Mouse (Mus musculus): ENCODE data around the gene Stra8. TPM values are rescaled to one million over a fixed set of nuclear protein-coding genes. Genes with fewer than 3 reads are reported as not detected.

Stra8 gene
- total and polyA plus RNA-seq, 2 experiments from 2014 or later = not detected

DNA sequence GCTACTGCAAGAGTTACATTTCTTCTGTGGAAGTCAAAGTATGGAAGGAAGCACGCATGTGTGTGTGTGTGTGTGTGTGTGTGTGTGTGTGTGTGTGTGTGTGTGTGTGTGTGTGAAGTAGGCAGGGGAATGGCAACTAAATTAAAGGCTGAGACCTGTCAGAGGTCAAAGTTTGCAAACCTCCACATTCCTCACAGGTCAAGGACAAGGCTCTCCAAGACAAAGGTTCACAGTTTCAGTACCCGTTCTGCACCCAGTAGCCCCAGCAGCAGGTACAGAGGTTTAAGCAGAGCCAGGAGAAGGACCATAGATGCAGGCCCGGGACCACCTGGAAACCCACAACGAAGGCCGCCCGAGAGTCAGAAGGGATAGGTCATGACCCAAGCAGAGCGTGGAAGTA lies 817 bp upstream of the Stra8 start:
- Histone ChIP-seq H3K27ac (ENCODE audit: low read depth) (no peak overlapping the region), H3K9ac (replicated peaks; ENCODE audit: low read depth, low read length) (no peak overlapping the region), H3K4me3 (ENCODE audit: low read depth, low read length) (no peak overlapping the region), H3K9me3 (replicated peaks; ENCODE audit: control insufficient read depth, low read length) (no peaks in the 10 kb centered on the region), H3K27me3 (ENCODE audit: control insufficient read depth, insufficient read depth, low read length) (no peaks in the 10 kb centered on the region), H3K4me2 (ENCODE audit: low read depth, low read length) (no peak overlapping the region), H3K36me3 (replicated peaks; ENCODE audit: control insufficient read depth, insufficient read depth, low read length) (no peaks in the 10 kb centered on the region), H3K4me1 (ENCODE audit: control insufficient read depth, insufficient read depth) (no peaks in the 10 kb centered on the region)
- TF ChIP-seq EP300 (IDR thresholded peaks at IDR 0.05; ENCODE audit: low read depth) (no peak), CTCF (IDR thresholded peaks at IDR 0.05; ENCODE audit: low read depth) (no peak)
- DNase-seq (ENCODE audit: low spot score) = no peak
- ATAC-seq (ENCODE audit: insufficient read depth, low read depth) = no peak
- WGBS = 90% methylated on average over 7 of the region's 7 CpGs

DNA sequence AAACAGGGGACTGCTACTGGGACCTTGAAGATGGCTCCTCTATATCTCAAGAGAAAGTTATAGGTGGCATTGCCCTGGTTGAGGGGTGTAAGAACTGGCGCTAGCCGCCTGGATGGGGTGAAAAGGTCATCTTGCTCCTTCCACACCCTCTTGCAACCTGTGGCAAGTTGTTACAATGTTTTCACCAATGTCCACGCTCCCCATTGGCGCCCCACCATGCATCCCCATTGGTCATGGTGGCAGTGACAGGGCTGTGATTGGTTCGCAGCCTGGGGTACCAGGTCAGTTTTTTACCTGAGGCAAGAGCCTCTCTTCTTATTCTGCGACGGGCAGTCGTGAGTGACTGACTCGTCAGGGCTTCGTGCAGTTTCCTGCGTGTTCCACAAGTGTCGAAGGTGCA lies 668 bp downstream of the Stra8 start:
- Histone ChIP-seq H3K4me2 (ENCODE audit: low read depth, low read length) (no peak overlapping the region), H3K4me3 (ENCODE audit: low read depth, low read length) (no peak overlapping the region), H3K36me3 (replicated peaks; ENCODE audit: control insufficient read depth, insufficient read depth, low read length) (no peaks in the 10 kb centered on the region), H3K9me3 (replicated peaks; ENCODE audit: control insufficient read depth, low read length) (no peaks in the 10 kb centered on the region), H3K4me1 (ENCODE audit: control insufficient read depth, insufficient read depth) (no peaks in the 10 kb centered on the region), H3K27me3 (ENCODE audit: control insufficient read depth, insufficient read depth, low read length) (no peaks in the 10 kb centered on the region), H3K9ac (replicated peaks; ENCODE audit: low read depth, low read length) (no peak overlapping the region), H3K27ac (ENCODE audit: low read depth) (no peak overlapping the region)
- 90% methylated on average over 12 of the region's 12 CpGs for WGBS
- ATAC-seq (ENCODE audit: insufficient read depth, low read depth) (no peak), DNase-seq (ENCODE audit: low spot score) (no peak)
- TF ChIP-seq CTCF (IDR thresholded peaks at IDR 0.05; ENCODE audit: low read depth) = no peak
- no peak for TF ChIP-seq EP300 (IDR thresholded peaks at IDR 0.05; ENCODE audit: low read depth)

DNA sequence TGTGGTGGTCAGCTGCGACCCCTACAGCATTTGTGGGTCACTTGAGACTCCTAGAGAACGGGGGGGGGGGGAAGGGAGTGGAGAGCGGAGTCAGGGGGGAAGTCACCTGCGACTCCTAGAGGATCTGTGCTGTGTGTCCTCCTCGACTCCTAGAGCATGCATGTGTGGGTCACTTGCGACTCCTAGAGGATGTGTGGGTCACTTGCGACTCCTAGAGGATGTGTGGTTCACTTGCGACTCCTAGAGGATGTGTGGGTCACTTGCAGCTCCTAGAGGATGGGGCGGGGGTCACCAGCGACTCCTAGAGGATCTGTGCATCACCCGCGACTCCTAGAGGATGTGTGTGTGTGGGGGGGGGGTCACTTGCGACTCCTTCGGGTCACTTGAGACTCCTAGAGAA lies 2.0 kb downstream of the Stra8 start:
- no peaks in the 10 kb centered on the region for H3K36me3 ChIP-seq (replicated peaks; ENCODE audit: control insufficient read depth, insufficient read depth, low read length)
- no peak overlapping the region for H3K4me3 ChIP-seq (ENCODE audit: low read depth, low read length)
- WGBS = 41% methylated on average over 13 of the region's 14 CpGs
- DNase-seq (ENCODE audit: low spot score) (peak; percentile 79), ATAC-seq (ENCODE audit: insufficient read depth, low read depth) (peak; percentile 85)
- H3K9ac ChIP-seq (replicated peaks; ENCODE audit: low read depth, low read length) = no peak overlapping the region
- TF ChIP-seq EP300 (IDR thresholded peaks at IDR 0.05; ENCODE audit: low read depth) = no peak
- peak; percentile 99 for TF ChIP-seq CTCF (IDR thresholded peaks at IDR 0.05; ENCODE audit: low read depth)
- H3K27me3 ChIP-seq (ENCODE audit: control insufficient read depth, insufficient read depth, low read length) = no peaks in the 10 kb centered on the region
- no peaks in the 10 kb centered on the region for H3K9me3 ChIP-seq (replicated peaks; ENCODE audit: control insufficient read depth, low read length)
- no peaks in the 10 kb centered on the region for H3K4me1 ChIP-seq (ENCODE audit: control insufficient read depth, insufficient read depth)
- no peak overlapping the region for H3K4me2 ChIP-seq (ENCODE audit: low read depth, low read length)
- H3K27ac ChIP-seq (ENCODE audit: low read depth) = no peak overlapping the region

DNA sequence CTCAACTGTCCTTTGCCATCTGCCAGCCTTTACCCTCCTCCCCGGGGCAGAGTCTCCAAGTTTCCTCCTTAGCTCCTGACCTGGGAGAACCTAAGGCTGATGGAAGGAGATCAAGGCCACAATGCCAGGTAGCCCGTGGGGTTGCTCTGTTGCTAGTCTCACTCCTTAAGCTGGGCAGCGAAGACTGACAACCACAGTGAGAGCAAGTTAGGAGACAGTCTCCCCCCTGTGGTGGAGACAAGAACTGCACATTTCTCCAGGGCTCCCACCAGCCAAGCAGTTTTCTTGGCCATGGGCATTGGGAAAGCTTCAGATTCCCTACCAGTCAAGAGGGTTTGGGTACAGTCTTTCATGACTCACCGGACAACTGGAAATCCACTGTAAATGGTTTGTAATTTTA lies 7.2 kb downstream of the Stra8 start:
- TF ChIP-seq CTCF (IDR thresholded peaks at IDR 0.05; ENCODE audit: low read depth) (peak; percentile 78), EP300 (IDR thresholded peaks at IDR 0.05; ENCODE audit: low read depth) (no peak)
- Histone ChIP-seq H3K27me3 (ENCODE audit: control insufficient read depth, insufficient read depth, low read length) (no peaks in the 10 kb centered on the region), H3K4me3 (ENCODE audit: low read depth, low read length) (no peak overlapping the region), H3K36me3 (replicated peaks; ENCODE audit: control insufficient read depth, insufficient read depth, low read length) (no peaks in the 10 kb centered on the region), H3K9me3 (replicated peaks; ENCODE audit: control insufficient read depth, low read length) (no peaks in the 10 kb centered on the region), H3K27ac (ENCODE audit: low read depth) (no peak overlapping the region), H3K4me1 (ENCODE audit: control insufficient read depth, insufficient read depth) (no peaks in the 10 kb centered on the region), H3K9ac (replicated peaks; ENCODE audit: low read depth, low read length) (no peak overlapping the region), H3K4me2 (ENCODE audit: low read depth, low read length) (no peak overlapping the region)
- 38% methylated on average over 4 of the region's 4 CpGs for WGBS
- DNase-seq (ENCODE audit: low spot score) = peak; percentile 41
- ATAC-seq (ENCODE audit: insufficient read depth, low read depth) = 0 out of 2 replicates have a peak, but pooled peaks have one; percentile 48

DNA sequence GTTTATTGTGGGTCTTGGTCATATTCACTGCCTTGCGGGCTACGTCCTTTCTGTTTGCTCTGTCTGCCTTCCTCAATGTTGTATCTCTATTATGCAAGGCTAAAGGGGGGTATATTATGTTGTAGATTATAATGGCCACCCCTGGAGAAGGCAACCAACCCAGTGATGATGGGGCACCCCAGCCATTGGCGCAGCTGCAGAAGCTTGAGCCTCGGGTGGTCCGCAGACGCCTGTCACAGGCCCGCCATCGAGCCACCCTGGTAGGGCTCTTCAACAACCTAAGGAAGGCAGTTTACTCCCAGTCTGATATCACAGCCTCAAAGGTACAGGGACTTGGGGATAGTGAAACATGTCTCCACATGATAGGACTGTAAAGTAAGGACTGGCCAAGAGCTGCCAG lies 7.6 kb downstream of the Stra8 start:
- Histone ChIP-seq H3K4me1 (ENCODE audit: control insufficient read depth, insufficient read depth) (no peaks in the 10 kb centered on the region), H3K36me3 (replicated peaks; ENCODE audit: control insufficient read depth, insufficient read depth, low read length) (no peaks in the 10 kb centered on the region), H3K9ac (replicated peaks; ENCODE audit: low read depth, low read length) (no peak overlapping the region), H3K27me3 (ENCODE audit: control insufficient read depth, insufficient read depth, low read length) (no peaks in the 10 kb centered on the region), H3K4me2 (ENCODE audit: low read depth, low read length) (no peak overlapping the region), H3K4me3 (ENCODE audit: low read depth, low read length) (no peak overlapping the region), H3K27ac (ENCODE audit: low read depth) (no peak overlapping the region), H3K9me3 (replicated peaks; ENCODE audit: control insufficient read depth, low read length) (no peaks in the 10 kb centered on the region)
- DNase-seq (ENCODE audit: low spot score) = no peak
- WGBS = 87% methylated on average over 8 of the region's 8 CpGs
- TF ChIP-seq EP300 (IDR thresholded peaks at IDR 0.05; ENCODE audit: low read depth) (no peak), CTCF (IDR thresholded peaks at IDR 0.05; ENCODE audit: low read depth) (no peak)
- no peak for ATAC-seq (ENCODE audit: insufficient read depth, low read depth)

DNA sequence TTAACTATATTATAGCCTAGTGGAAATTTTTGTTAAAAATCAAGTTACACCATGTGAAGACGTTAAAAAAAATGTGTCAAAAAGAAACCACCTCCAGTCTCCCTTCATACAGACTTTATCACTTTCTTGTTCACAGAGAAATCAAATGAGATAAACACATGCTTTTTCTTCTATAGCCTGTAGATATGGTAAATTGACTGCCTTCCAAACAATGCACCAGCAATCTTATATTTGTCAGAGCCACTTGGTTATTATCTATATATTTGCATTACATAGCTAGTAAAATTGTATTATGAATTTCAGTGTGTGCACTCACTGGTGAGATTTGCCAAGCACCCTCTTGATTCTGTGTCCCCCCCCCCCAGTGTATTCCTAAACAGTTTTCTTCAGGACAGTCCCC lies 12.7 kb downstream of the Stra8 start:
- Histone ChIP-seq H3K4me1 (ENCODE audit: control insufficient read depth, insufficient read depth) (no peaks in the 10 kb centered on the region), H3K4me3 (ENCODE audit: low read depth, low read length) (no peak overlapping the region), H3K9ac (replicated peaks; ENCODE audit: low read depth, low read length) (no peak overlapping the region), H3K27ac (ENCODE audit: low read depth) (no peak overlapping the region), H3K36me3 (replicated peaks; ENCODE audit: control insufficient read depth, insufficient read depth, low read length) (no peaks in the 10 kb centered on the region), H3K9me3 (replicated peaks; ENCODE audit: control insufficient read depth, low read length) (no peaks in the 10 kb centered on the region), H3K27me3 (ENCODE audit: control insufficient read depth, insufficient read depth, low read length) (no peaks in the 10 kb centered on the region), H3K4me2 (ENCODE audit: low read depth, low read length) (no peak overlapping the region)
- 69% methylated on average over 1 of the region's 1 CpGs for WGBS
- TF ChIP-seq EP300 (IDR thresholded peaks at IDR 0.05; ENCODE audit: low read depth) (no peak), CTCF (IDR thresholded peaks at IDR 0.05; ENCODE audit: low read depth) (no peak)
- no peak for DNase-seq (ENCODE audit: low spot score)
- no peak for ATAC-seq (ENCODE audit: insufficient read depth, low read depth)

All from heart, postnatal 0 days (tissue).